Mouse (Mus musculus) left cerebral cortex, postnatal 14 days (tissue): Measurements from ENCODE around the gene Gm8267. TPM values are rescaled to one million over a fixed set of nuclear protein-coding genes. Genes with fewer than 3 reads are reported as not detected.
"Not testable (repeated sequence)": the region's sequence is repeated elsewhere in the genome, so short reads cannot be mapped to it uniquely, and the experiment has no call there.

Source experiments
- DNase-seq, 2 experiments: peaks; one replicate each; pipeline ENCODE4 v3.0.0; 2021 to 2022; ENCODE audit warnings: low spot score in 2 of 2, mixed read lengths in 1 of 2
- intact Hi-C: fragments of 180-260 bp; cut with DNase I; formaldehyde crosslinking; loops from one replicate; pipeline ENCODE4 v1.15.1; 2025
- long read RNA-seq, 2 experiments: library from polyadenylated mRNA; stranded (forward); transcript quantifications; one replicate each; pipeline ENCODE4 v2.0.0; 2021
- total RNA-seq, 2 experiments: library from RNA; stranded (reverse); gene quantifications; 2 replicates each; pipeline ENCODE4 v1.2.3; 2021

Gm8267 gene
- not detected for total RNA-seq
- long read RNA-seq, experiment 1: 0 reads
- long read RNA-seq, experiment 2: 0 reads

- intact Hi-C loops: loop anchor here (5.0 kb wide), 1 partner anchor 212 kb away; no protein-coding TSS in a partner anchor
- no peak for DNase-seq
Measured at GRCm38 (mm10) chr14:44750240-44750639, at the start of gene Gm8267. TSS of gene Gm8267 (minus strand) at chr14:44750340.

GRCm38 (mm10) chr14:44789537-44790382 lies 39.6 kb upstream of the Gm8267 start:
- DNase-seq, intact Hi-C loops: not testable (repeated sequence)

- peak in 1 of 2 experiments; percentile 51 for DNase-seq
- intact Hi-C loops: not testable (repeated sequence)
Measured at GRCm38 (mm10) chr14:44742789-44743188, 7.4 kb downstream of the Gm8267 start.

- DNase-seq: peak in 1 of 2 experiments; percentile 7
- intact Hi-C loops: not testable (repeated sequence)
Measured at GRCm38 (mm10) chr14:44730711-44731110, 19.4 kb downstream of the Gm8267 start.

GRCm38 (mm10) chr14:44706356-44706755 lies 43.8 kb downstream of the Gm8267 start, which contains the start of gene Gm8257:
TSS of gene Gm8257 (minus strand) at chr14:44706456.
- DNase-seq, intact Hi-C loops: not testable (repeated sequence)

Other genes starting within 250 kb of the Gm8267 start
- not detected for gene Gm17093, start 232.1 kb downstream of the Gm8267 start, total RNA-seq
- gene Gm8247, start 167.2 kb downstream of the Gm8267 start, total RNA-seq: not detected
- not detected for gene Gm5624, start 122.4 kb downstream of the Gm8267 start, total RNA-seq
- gene Gm8257, start 43.9 kb downstream of the Gm8267 start, total RNA-seq: not detected
- gene Ptgdr, start 109.0 kb upstream of the Gm8267 start, total RNA-seq: under 1 TPM; 0.63 to 0.77 TPM
- gene Ptger2, start 237.9 kb upstream of the Gm8267 start, total RNA-seq: under 1 TPM; 0.24 to 0.40 TPM